Mouse (Mus musculus): Measurements from ENCODE around the gene Cacfd1.

- TF ChIP-seq CTCF (IDR thresholded peaks at IDR 0.05; ENCODE audit: low read depth) (no peak), EP300 (IDR thresholded peaks at IDR 0.05; ENCODE audit: low read depth) (no peak)
These were observed 49.0 kb downstream of the Cacfd1 start for GRCm38 (mm10) chr2:27058751-27059150.

All from liver, embryonic 14.5 days (tissue).